Mouse (Mus musculus) adrenal gland, postnatal 14 days (tissue): ENCODE results near the gene Fuk. TPM values are rescaled to one million over a fixed set of nuclear protein-coding genes. Genes with fewer than 3 reads are reported as not detected.
"Not testable (repeated sequence)": the region's sequence is repeated elsewhere in the genome, so short reads cannot be mapped to it uniquely, and the experiment has no call there.

Experiments used
- DNase-seq: peaks from one replicate; pipeline ENCODE4 v3.0.0; 2021; ENCODE audit warnings: mixed read lengths
- total RNA-seq: library from RNA; stranded (reverse); gene quantifications from 2 replicates; pipeline ENCODE4 v1.2.3, GENCODE M21; 2021

The Fuk gene
- total RNA-seq, 1 experiment from 2014 or later: 7.6 TPM

DNA sequence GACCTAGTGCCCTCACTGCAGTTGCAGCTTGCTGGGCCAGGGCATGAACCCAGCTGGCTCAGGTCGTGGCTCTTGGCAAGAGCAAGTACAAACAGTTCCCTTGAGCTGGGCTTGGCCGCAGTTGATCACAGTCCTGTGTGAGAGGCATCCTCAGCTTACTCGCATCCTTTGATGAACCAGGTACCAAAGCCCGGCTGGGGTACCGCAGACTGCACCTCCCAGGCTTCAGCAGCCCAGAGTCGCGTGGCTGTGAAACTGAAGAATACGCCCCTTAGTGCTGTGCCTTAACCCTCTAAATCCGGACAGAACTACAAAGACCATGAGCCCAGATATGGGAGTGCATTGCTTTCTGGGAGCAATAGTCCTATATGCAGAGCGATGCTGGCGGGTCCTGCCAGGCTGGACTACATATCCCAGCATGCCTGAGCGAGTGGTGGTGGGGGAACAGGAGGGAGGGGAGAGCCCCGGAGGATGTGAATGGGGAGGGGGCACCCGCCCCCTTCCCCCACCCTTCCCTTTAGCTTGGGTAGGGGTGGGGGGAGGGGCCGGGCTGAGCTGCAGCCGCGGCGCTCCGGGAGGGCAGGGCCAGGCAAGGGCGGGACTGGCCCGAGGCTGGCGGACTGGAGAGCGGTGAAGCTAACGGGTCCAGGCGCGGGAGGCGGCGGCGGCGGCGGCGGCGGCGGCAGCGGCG lies 17.2 kb upstream of the Fuk start, which contains the start of gene St3gal2:
Gene St3gal2 (plus strand): TSS at position 582 of the 691 bp plus-strand sequence.
- peak; percentile 89 for DNase-seq

DNA sequence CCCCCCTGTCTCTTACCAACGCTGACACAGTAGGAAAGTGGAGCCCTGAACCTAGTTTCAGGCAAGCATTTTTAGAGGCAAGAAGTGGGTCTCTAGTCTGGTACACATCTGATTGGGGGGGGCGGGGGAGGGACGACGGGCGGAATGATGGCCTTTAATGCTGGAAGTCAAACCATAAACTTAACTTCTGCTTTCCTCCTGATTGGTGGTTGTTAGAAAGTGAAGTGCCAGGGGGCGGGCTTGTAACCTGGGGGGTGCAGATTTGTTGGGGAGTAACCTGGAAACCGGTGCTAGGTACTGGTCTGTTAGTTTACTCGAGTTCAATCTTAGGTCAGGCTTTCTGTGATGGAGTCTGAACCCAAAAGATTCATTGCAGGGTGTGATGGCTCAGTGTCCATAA lies 16.2 kb upstream of the Fuk start:
- DNase-seq: no peak

- no peak for DNase-seq
Observed at GRCm38 (mm10) chr8:110918027-110918426, 15.7 kb upstream of the Fuk start.

DNA sequence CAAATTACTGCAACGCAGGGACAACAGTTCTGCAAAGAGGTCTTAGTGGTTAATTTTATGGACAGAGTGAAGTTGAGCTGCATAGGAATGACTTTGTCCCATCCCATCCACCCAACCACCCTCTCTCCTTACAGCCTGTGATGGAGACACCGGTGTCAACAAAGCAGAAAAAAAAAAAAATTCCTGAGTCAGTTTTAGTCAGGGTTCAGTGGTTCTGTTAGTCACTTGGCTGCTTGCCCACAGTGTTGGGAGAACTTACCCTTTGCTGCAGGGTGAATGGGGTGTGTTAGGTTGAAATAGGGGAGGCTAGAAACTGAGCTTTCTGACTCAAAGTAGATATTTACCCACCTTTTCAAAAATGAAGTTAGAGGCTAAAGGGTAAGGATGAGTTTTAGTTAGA lies 15.1 kb upstream of the Fuk start:
- peak; percentile 82 for DNase-seq

- no peak for DNase-seq
Observed at GRCm38 (mm10) chr8:110911576-110912570, 9.6 kb upstream of the Fuk start.

- not testable (repeated sequence) for DNase-seq
Observed at GRCm38 (mm10) chr8:110909850-110910249, 7.6 kb upstream of the Fuk start.

- no peak for DNase-seq
Observed at GRCm38 (mm10) chr8:110906682-110907081, 4.4 kb upstream of the Fuk start.

- DNase-seq: no peak
Observed at GRCm38 (mm10) chr8:110905404-110905803, 3.1 kb upstream of the Fuk start.

DNA sequence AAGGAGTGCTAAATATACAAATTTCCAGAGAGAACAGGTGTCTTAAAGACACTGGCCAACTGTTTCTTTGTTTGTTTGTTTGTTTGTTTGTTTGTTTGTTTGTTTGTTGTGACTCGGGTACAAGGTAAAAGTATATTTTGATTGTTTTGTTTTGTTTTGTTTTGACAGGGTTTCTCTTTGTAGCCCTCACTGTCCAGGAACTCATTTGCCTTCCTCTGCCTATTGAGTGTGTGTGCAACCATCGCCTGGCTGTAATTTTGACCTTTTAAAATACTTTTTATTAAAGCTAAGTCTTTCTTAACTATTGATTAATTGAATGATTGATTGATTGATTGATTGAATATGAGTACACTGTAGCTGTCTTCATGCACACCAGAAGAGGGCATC lies 284 bp upstream of the Fuk start:
- DNase-seq: no peak

DNA sequence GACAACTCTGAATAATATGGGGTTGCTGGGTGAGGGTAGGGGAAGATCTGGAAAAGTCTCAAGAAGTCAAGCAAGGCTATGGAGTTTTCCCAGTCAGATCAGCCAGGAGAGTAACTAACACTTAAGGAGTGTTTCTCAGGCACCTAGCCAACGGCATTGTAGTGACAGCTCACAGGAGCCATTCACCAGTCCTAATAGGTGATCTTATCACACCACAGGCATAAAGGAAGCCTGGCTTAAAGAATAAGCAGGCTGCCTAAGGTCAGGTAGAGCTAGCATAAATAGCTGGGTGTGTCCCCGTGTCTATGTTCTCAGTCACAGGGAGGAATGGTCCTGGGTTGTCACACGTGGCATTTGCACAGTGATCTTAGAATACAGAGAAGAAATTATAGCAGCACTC lies 1.2 kb downstream of the Fuk start:
- DNase-seq: no peak

GRCm38 (mm10) chr8:110897495-110897894 lies 4.8 kb downstream of the Fuk start:
- no peak for DNase-seq

GRCm38 (mm10) chr8:110895812-110896211 lies 6.5 kb downstream of the Fuk start:
- no peak for DNase-seq

GRCm38 (mm10) chr8:110895254-110895653 lies 7.0 kb downstream of the Fuk start:
- no peak for DNase-seq

GRCm38 (mm10) chr8:110894851-110895250 lies 7.4 kb downstream of the Fuk start:
- no peak for DNase-seq

- no peak for DNase-seq
Observed at GRCm38 (mm10) chr8:110892913-110893312, 9.4 kb downstream of the Fuk start.

- no peak for DNase-seq
Observed at GRCm38 (mm10) chr8:110892040-110892439, 10.2 kb downstream of the Fuk start.

GRCm38 (mm10) chr8:110889904-110890470 lies 12.3 kb downstream of the Fuk start:
- DNase-seq: no peak

DNA sequence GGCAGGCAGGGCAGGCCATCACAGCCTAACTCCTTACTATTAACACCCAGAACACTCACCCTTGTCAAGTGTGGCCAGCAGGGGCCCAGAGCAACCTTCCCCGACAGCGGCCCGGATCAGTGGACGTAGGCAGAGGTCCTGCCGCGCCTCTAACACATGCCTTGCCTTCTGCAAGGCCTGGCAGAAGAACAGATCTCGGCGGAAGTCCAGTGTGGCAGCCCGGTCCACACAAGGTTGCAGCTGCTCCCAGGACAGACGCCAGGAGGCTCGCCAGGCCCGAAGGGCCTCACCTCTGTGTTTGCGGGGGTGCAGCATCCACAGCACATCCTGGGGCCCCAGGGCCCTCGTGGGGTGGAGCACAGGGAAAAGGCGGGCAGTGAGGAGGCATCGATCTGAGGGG lies 13.4 kb downstream of the Fuk start:
- peak; percentile 22 for DNase-seq

DNA sequence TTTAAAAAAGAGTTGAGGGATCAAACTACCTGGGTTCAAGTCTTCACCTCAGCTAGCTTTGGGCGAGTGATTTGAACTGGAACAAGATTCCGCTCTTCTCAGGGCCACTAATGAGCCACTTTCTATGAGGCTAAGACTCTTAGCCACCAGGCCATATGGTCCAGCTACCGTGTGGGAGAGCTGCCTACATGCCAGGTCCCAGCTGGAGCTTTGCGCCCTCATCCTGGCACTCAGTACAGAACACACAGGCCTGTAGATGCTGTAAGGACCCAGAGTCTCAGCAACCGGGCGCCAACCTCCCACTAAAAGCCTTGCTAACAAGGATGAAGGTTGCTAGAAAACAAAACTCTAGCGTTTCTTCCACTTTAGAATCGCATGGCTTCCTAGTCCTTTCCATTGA lies 13.8 kb downstream of the Fuk start:
- no peak for DNase-seq

DNA sequence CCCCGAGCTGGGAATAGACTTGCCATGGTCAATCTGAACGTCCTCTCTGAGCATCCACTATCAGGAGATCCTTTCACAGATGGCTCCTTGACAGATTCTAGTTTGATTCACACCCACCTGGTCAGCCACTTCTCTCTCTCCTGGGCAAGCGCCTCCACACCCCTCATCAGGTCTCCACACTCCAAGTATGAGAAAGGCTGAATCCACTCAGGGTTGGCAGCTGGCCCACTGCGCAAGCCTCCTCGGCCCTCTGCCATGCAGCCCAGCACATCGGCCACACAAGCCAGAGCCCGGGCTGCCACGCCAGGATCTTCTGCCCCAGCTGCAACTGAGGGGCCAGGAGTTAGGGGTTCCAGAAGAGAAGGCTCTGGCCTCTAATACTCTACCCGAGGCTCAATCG lies 14.7 kb downstream of the Fuk start:
- peak; percentile 50 for DNase-seq

DNA sequence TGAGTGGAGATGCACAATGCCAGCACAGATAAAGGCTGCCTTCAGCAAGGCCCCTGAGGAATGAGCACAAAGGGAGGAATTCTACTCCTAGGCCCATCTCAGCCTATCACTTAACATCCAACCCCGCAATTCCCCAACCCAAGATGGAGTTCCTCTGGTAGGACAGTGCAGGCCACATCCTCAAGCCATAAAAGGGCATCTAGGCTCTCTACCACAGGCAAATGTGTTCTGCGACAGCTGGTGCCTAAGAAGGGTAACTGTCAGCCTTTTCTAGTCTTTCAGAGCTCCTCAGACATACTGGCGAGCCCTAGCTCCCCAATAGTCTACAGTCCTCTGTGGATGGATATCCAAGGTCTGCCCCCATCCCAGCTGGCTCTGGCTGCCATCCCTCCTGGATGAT lies 15.7 kb downstream of the Fuk start:
- DNase-seq: no peak

- DNase-seq: no peak
Observed at GRCm38 (mm10) chr8:110883824-110884223, 18.5 kb downstream of the Fuk start.

DNA sequence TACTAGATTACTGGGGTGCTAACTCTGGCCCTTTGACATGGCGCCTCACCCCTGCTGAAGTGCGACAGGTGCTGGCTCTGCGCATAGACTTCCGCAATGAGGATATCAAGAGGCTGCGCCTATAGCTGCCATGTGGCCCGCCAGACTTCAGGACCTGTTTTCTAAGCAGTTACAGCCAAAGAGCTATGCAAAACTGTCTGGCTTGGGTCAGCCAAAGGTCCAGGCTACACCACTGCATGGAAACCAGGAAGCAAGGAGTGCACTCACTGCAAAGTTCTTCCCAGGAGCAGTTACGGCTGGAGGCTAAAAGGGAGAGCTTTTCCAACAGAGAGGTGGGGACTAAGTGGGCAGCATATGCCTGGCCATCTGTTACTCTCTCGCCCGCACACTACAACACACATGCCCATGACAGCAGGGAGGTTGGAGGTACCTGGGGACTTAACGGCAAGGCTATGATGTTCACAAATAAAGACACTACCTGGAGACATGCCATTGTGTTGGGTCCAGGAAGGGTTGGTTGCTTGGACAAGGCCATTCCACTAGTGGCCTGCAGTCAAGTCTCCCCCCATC lies 20.5 kb downstream of the Fuk start:
- DNase-seq: no peak
